ENCODE assay signal across 11 mouse cellular contexts in the genomic region with DNA sequence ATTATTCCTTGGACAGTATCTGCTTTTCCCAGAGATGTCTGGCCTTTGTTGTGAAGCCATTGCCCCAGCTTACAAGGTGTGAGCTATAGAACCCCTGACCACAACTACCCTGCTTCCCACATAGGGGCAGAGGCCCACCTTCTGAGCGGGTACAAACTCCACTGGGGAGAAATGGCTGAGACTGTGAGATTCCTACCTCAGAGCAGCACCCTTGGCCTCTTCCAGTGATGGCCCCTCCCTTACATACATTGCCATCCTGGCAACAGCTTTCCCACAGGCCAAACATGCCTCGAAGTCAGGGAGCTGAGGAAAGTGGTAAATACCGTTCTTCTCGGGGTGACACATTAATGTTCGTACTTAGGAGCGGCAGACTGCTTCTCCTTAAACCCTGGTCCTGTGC.
"Had no signal": no experiment of that assay in that cellular context is flagged by ENCODE, and none has a peak within 500 bp of the region (broad histone marks: within the 10 kb centered on the region; RNA-seq: fewer than 3 reads in every experiment).

No protein-coding gene starts in this region.

- H3K9me3 ChIP-seq: limb, embryonic 13.5 days; midbrain, embryonic 12.5 days had no signal

- H3K4me1 ChIP-seq: limb, embryonic 13.5 days had no signal

- H3K27me3 ChIP-seq: limb, embryonic 13.5 days; midbrain, embryonic 12.5 days had no signal

- H3K9ac ChIP-seq: limb, embryonic 13.5 days; liver, embryonic 14.5 days; midbrain, embryonic 12.5 days had no signal

- H3K27ac ChIP-seq: kidney, postnatal 0 days; layer of hippocampus, adult 2 months; limb, embryonic 13.5 days; liver, embryonic 14.5 days; midbrain, embryonic 12.5 days; stomach, postnatal 0 days had no signal

- H3K36me3 ChIP-seq: limb, embryonic 13.5 days; midbrain, embryonic 12.5 days had no signal

- H3K4me3 ChIP-seq: layer of hippocampus, adult 2 months; limb, embryonic 13.5 days; midbrain, embryonic 12.5 days; myocyte had no signal

- DNase-seq: kidney, adult 8-10 months; kidney, postnatal 36 days; lung, adult 18-20 months; thymus, postnatal 4 days had no signal

- H3K4me2 ChIP-seq: limb, embryonic 13.5 days; midbrain, embryonic 12.5 days had no signal
